Mouse (Mus musculus): Measurements from ENCODE around the gene Tuft1.

Tuft1 gene

DNA sequence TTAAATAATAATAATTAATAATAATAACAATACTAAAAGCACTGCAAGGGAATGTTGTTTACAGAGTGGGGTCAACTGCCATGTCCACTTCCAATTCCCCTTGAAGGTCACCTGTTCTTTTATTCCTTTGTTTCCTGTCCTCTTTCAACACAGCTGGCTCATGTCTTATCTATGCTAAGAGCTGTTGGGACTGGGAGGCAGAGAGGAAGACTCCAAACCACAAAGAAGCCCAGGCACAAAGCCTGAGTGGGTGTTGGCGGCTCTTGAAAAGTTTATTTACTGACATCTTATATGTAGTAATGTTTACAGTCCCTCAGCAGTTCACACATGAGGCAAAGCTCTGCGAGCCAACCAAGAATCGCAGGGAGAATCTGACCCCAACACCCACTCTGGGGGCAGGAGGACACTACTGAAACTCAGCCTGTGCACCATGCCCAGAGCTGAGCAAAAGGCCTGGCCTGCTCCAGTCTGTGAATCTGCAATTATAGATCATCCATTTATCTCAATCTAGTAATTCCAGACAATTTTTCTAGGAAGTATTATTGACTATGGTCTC lies 61.4 kb downstream of the Tuft1 start:
- DNase-seq (ENCODE audit: low spot score in 2 of 2), result no peak

- DNase-seq (ENCODE audit: low spot score in 2 of 2), result no peak
Observed at GRCm38 (mm10) chr3:94595871-94596287, 62.8 kb downstream of the Tuft1 start.

DNA sequence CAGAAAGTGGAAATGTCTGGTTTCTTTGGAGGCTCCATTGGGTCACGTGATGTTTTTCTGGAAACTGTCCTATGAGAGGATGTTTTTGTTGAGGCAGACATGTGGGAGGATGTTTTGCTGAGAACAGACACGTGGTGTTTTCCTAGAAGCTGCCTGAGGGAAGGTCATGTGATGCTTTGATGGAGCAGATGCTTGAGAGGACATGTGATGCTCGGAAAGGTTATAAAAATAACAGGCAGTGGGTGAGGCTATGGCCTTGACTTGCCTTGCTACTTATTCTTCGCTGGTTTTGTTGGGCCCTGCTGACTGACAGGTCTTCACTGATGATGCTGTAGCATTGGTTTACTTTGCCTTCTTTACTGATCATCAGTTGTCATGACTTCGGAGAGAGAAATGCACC lies 67.6 kb downstream of the Tuft1 start:
- DNase-seq (ENCODE audit: low spot score in 2 of 2), result no peak

- no peak for DNase-seq (ENCODE audit: low spot score in 2 of 2)
Observed at GRCm38 (mm10) chr3:94587962-94588361, 70.7 kb downstream of the Tuft1 start.

DNA sequence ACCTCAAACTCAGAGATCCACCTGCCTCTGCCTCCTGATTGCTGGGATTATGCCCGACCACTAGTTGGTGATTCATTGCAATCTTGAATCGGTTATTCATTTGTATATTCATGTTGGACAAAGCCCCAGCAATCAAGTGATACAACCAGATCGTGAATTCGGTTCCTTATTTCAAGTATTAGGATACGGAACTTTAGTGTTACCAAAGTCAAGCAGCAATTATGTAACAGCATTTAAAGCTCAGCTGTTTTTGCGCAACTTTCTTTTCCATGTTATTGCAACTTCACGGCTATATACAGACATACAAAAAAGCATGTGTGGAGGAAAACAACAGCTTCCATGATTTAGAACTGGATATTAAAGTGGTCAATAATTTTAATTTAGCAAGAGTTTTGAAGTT lies 75.7 kb downstream of the Tuft1 start:
- no peak for DNase-seq (ENCODE audit: low spot score in 2 of 2)

GRCm38 (mm10) chr3:94582456-94582891 lies 76.2 kb downstream of the Tuft1 start, which contains the start of gene Snx27:
Snx27 (minus strand) TSS chr3:94582716.
- DNase-seq (ENCODE audit: low spot score in 2 of 2), result peak; percentile 90 to 93

DNA sequence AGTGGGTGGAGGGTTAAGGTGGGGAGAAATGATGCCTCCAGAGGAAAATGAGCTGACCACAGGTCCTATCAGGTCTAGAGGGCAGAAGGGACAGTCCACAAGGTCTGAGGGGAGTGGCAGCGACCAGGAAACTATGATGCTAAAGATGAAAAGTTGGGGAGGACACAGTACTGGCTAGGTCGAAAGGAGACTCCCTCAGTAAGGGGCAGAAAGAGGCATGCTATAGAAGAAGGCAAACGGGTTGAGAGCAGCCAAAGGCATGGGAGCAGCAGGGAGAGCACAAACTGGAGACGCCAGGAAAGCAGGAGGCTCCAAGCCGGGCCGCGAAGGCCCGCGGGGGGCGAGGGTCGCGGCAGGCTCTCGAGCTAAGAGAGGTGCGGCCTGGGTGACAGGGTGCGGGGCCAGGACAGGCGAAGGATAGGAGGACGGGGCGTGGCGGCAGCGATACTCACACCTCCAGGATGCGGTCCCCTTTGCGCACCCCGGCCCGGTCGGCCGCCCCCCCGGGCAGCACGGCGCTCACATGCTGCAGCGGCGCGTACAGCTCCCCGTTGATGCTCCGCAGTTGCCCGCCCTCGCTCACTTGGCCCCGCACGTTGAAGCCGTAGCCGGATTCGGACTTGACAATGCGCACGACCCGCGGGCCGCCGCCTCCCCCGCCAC lies 76.7 kb downstream of the Tuft1 start:
- DNase-seq (ENCODE audit: low spot score in 2 of 2), result peak in 1 of 2 experiments; percentile 55

GRCm38 (mm10) chr3:94581138-94581780 lies 77.4 kb downstream of the Tuft1 start:
- peak; percentile 27 to 38 for DNase-seq (ENCODE audit: low spot score in 2 of 2)

- DNase-seq (ENCODE audit: low spot score in 2 of 2), result no peak
Observed at GRCm38 (mm10) chr3:94574506-94574905, 84.2 kb downstream of the Tuft1 start.

DNA sequence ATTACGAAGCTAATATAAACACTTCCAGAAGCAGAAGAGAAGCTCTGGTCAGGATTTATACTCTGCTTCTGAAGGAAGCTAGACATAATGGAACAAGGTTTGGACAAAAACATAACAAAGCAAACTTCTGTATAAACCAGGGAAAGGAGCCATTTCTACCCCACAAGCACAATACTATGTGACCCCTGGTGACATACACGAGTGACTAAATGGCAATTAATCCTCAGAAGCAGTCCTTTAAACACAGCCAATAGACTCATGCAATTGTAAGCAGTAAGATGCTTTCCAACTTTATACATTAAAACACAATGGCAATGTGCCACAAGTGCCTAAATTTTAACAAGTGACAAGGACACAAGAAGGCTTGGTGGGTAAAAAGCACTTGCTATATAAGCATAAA lies 91.4 kb downstream of the Tuft1 start:
- DNase-seq (ENCODE audit: low spot score in 2 of 2), result no peak

DNA sequence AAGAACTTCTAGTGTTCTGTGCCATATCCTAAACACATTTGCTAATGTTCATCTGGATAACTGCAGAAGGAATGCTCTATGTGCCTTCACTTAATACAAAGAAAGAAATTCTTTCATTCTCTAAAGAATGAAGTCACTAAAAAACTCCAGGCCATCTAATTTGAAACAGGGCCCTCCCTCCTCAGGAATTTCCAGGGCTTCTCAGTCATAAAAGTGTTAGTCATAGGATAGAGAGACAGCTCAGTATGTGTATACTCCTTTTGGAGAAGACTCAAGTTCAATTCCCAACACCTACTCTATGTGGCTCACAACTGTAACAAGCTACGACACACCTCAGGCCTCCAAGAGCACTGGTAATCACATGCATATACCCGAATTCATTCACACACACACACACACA lies 93.1 kb downstream of the Tuft1 start:
- DNase-seq (ENCODE audit: low spot score in 2 of 2), result no peak

- DNase-seq (ENCODE audit: low spot score in 2 of 2), result no peak
Observed at GRCm38 (mm10) chr3:94565127-94565526, 93.5 kb downstream of the Tuft1 start.

- DNase-seq (ENCODE audit: low spot score in 2 of 2), result no peak
Observed at GRCm38 (mm10) chr3:94564356-94565010, 94.2 kb downstream of the Tuft1 start.

DNA sequence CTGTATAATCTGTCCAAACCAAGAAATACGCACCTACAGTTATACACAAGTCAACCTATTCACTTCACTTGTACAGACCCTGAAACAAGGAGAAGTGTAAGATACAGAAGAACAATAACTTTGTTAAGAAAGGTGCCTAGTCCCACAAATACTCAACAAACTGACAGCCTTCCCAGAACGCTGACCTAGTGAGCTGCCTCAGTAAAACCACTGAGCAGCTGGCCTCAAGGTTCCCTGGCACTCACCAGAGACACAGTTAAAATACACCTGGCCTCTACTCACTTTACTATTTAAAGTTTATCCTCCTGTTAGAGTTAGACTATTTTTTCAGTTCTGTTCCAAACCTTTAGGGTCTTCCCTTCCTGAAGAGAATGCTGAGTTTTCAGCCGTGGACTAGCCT lies 95.5 kb downstream of the Tuft1 start:
- DNase-seq (ENCODE audit: low spot score in 2 of 2), result no peak

All from frontal cortex, postnatal 10 days (tissue).